Mouse (Mus musculus) cerebral cortex, adult 2 months (tissue): ENCODE measurements around the gene Sik3.

Experiments
- WGBS: fragments of 180-500 bp; shearing (Covaris S2); methylation state at CpG from one replicate; pipeline ENCODE4 v1.1.7; 2018; 5-methylcytosine and 5-hydroxymethylcytosine counted together

The Sik3 gene

DNA sequence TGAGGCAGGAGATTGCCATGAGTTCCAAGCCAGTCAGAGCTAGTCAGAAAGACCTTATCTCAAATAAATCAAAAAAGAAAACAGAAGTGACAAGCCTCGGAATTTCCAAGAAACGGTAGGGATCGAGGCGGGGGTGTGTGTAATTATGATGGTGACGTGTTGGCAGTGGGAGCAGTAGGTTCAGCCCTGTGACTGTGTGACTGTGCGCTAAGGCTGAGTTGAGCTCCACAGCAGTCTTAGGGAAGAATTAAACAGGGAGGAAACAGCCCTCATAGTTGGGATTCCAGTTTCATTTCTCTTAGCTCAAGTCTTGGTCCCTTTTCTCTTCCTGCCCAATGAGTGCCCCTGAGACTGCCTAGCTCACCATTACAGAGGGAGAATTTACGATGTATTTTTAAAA lies 98.0 kb downstream of the Sik3 start:
- WGBS: 49% methylated on average over 7 of the region's 7 CpGs

DNA sequence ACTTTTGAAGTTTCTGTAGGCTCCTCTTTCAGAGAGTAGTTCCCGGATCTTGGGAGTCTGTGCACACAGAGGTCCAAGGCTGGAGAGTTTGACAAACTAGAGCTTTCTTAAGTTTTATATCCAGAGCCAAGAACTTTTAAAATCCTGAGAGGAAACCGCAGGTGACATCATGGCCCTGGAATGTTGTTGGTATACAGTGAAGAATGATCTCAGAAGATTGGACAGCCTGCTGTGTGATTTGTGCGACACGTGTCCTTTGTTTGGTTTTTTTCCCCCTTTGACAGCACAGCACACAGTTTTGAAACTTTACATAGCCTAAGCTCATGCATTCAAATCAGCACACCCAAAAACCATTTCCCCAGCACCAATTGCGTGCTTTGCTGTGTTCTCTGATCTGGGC lies 99.6 kb downstream of the Sik3 start:
- 52% methylated on average over 5 of the region's 5 CpGs for WGBS

- 65% methylated on average over 8 of the region's 8 CpGs for WGBS
These were observed 106.3 kb downstream of the Sik3 start for GRCm38 (mm10) chr9:46118844-46119385.

GRCm38 (mm10) chr9:46119943-46120441 lies 107.4 kb downstream of the Sik3 start:
- 11% methylated on average over 6 of the region's 6 CpGs for WGBS

DNA sequence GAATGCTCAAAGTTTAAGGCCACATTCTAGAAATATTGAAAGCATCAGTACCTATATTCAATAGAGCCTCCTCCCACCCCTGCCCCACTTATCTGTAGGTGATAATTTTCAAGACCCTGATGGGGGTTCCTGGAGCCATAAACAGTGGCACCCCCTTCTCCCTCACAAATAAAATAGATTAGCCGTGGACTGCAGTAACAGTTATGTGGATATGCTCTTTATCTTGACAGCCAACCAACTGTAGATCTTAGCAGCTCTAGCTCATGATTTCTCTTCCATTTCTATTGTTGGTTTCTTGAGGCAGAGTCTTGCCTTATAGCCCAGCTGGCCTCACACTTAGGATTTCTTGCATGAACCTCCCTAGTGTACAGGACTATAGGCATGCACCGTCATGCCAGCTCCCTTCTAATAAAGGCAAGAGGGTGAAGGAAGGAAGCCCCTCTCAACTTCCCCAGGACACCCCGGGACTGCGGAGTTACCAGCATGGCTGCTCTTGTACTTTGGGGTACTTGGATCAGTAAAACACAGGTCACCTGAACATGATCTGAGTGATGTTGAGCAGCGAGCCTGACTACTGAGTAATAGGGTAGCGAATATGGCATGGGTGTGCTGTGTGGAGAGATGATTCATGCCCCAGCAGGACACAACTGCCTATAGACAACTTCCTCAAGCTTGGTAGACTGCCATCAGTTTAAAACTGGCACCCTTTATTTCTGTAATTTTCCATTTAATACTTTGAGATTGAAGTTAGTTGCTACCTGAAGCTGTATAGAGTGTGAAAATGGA lies 108.0 kb downstream of the Sik3 start:
- WGBS: 76% methylated on average over 6 of the region's 6 CpGs

- WGBS: 87% methylated on average over 4 of the region's 4 CpGs
These were observed 108.9 kb downstream of the Sik3 start for GRCm38 (mm10) chr9:46121486-46121885.

GRCm38 (mm10) chr9:46122731-46123130 lies 110.1 kb downstream of the Sik3 start:
- 42% methylated on average over 9 of the region's 9 CpGs for WGBS

- 89% methylated on average over 2 of the region's 2 CpGs for WGBS
These were observed 113.7 kb downstream of the Sik3 start for GRCm38 (mm10) chr9:46126295-46126694.

DNA sequence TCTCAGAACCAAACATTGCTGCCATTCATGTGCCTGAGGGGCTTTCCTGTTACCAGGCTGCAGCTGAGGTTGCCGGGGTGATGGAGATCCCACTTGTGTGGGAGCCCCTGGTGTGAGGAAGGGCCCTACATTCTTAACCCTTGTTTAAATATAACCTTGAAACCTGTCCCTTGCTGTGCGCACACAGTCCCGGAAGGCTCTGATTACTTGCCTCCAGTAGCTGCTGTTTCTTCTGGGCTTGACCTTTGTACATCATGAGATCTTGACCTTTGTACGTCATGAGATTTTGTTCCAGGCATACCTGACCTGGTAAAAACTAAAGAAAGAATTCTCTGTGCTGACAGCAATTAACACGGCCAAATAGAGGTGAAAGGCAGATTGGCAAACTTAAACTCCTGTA lies 114.7 kb downstream of the Sik3 start:
- WGBS: 63% methylated on average over 5 of the region's 5 CpGs

DNA sequence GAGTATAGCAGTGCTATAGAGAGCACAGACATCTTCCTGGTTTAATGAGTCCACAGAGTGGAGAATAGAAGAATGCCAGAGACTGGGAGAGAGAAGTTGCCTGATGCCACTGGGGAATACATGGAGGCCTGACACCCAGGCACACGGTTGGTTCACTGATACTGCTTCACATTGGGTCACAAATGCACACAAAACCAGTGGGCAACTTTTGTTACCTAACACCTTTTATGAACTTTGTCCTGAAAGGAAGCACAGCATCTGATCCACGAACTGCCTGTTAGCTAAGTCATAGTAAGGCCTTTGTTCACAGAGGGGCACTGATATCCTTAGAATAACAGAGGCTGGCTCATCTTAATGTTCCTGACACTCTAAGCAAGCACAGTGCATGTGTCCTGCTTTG lies 116.6 kb downstream of the Sik3 start:
- 64% methylated on average over 2 of the region's 2 CpGs for WGBS

- 59% methylated on average over 6 of the region's 6 CpGs for WGBS
These were observed 126.2 kb downstream of the Sik3 start for GRCm38 (mm10) chr9:46138831-46139230.

DNA sequence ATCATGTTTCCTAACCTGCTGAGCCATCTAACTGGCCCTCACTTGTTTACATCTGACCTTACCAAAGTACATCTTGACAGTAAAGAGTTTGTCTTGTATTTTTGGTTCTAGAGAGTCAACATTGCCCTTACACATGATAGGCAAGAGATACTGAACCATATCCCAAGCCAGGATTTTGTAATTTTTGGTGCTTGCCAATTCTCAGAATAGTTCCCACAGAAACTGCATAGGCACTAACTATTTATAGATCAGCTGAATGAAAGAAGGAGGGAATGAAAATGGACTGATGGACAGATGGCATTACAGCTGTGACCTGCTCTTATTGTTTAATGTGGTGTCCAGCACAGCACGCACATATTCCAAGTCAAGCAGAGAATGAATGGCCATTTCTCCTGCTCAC lies 128.2 kb downstream of the Sik3 start:
- 41% methylated on average over 1 of the region's 1 CpGs for WGBS

DNA sequence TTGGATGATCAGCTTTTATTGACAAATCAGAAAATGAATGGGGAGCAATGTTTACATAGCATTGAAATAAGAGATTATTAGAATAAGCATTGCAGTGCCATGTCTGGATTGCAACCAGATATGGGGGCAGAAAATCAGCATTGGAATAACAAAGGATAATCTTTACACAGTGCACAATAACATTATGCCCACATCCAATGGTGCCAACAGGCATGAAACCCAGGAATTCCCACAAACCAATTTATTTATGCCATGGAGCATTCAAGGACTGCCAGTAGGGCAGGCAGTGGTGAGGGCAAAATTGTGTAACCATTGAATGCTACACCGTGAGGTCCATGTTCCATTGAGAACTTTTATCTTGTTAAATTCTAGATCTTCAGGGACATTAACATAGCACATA lies 129.4 kb downstream of the Sik3 start:
- 55% methylated on average over 1 of the region's 1 CpGs for WGBS

DNA sequence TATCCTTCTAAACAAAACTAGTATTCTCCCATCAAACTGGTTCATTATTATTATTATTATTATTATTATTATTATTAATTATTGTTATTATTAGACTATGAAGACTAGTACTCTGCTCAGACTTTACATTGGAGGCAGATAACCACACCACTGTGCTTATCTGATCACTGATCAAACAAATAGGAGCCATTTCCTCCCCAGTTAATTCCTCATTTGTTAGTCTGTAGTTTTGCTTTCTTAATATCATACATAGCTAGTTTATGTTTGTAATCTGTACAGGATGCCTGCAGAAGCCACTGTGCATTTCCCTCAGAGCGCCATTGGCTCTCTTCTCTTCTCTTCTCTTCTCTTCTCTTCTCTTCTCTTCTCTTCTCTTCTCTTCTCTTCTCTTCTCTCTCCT lies 129.9 kb downstream of the Sik3 start:
- 97% methylated on average over 1 of the region's 1 CpGs for WGBS

GRCm38 (mm10) chr9:46144976-46145375 lies 132.4 kb downstream of the Sik3 start:
- WGBS: 64% methylated on average over 6 of the region's 6 CpGs

GRCm38 (mm10) chr9:46146437-46146836 lies 133.8 kb downstream of the Sik3 start:
- 77% methylated on average over 3 of the region's 3 CpGs for WGBS

- 70% methylated on average over 4 of the region's 4 CpGs for WGBS
These were observed 136.1 kb downstream of the Sik3 start for GRCm38 (mm10) chr9:46148723-46149122.

DNA sequence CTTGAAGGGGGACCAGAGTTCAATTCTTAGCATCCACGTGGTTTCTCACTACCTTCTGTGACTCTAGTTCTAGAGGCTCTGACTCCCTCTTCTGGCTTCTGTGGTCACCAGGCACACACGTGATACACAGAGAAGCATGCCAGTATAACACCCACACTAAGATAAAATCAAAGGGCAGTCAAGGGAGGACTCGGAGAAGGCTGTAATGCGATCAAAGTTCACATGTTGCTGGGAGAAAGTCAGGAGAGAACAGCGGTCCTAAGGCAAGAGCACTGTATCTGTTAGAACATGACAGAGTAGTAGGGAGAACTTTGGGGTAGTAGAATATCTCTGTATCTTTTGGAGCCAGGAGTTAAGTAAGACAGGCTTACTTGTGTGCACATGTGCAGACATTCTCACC lies 136.8 kb downstream of the Sik3 start:
- WGBS: 81% methylated on average over 5 of the region's 5 CpGs

DNA sequence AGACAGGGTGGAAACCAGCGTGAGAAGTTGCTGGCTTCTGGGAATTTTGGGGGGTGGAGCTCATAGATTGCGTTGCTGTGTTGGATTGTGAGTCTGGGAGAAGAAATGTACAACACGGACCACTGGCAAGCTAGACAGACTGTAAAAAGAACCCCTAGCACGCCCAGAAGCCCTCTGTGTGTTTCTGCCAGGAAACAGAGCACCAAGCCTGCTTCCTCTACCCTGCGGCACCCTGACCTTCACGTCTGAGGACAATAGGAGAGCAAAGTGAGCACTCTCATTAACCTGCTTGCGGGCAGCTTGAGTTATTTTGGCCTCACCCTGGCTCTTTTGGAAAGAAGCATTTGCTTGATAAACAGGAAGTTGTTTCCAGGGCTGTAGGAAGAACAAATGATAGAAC lies 137.5 kb downstream of the Sik3 start:
- 52% methylated on average over 7 of the region's 7 CpGs for WGBS

DNA sequence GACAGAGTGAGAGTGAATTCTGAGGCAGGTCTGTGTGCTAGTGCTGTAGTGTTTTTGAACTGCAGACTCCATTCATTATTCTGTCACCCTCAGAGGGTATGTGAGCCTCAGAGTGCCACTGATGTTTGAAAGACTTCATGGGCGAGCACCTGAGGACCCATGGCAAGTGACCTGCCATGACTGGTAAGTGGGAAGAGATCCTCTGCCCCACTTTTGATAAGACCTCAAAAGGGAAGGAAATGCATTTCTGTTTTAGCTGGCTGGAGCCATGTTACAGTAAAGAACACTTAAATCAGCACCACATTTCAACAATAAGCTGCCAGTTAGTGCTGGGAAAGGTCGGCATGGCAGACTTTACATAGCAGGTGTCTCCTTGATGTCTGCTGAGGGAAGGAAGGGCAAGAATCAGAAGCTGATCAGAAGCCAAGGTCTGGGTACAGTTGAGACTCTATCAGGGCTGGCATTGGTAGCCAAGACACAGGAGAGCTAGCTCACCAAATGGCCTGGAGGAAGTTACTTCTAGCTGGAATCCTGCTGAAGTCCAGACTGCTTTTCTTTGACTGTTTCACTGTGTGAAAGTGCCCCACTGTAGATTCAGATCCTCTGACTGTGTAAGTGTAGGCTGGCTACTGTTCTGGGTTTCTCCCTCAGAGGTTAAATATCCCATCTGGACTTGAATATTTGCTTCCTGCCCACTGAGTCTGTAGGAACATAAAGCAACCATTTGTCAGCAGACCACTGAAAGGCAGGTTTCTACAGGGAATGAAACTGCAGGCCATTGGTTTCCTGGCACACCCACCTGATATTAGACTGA lies 138.5 kb downstream of the Sik3 start:
- WGBS: 64% methylated on average over 2 of the region's 2 CpGs

GRCm38 (mm10) chr9:46151704-46152040 lies 139.1 kb downstream of the Sik3 start:
- 58% methylated on average over 6 of the region's 6 CpGs for WGBS

DNA sequence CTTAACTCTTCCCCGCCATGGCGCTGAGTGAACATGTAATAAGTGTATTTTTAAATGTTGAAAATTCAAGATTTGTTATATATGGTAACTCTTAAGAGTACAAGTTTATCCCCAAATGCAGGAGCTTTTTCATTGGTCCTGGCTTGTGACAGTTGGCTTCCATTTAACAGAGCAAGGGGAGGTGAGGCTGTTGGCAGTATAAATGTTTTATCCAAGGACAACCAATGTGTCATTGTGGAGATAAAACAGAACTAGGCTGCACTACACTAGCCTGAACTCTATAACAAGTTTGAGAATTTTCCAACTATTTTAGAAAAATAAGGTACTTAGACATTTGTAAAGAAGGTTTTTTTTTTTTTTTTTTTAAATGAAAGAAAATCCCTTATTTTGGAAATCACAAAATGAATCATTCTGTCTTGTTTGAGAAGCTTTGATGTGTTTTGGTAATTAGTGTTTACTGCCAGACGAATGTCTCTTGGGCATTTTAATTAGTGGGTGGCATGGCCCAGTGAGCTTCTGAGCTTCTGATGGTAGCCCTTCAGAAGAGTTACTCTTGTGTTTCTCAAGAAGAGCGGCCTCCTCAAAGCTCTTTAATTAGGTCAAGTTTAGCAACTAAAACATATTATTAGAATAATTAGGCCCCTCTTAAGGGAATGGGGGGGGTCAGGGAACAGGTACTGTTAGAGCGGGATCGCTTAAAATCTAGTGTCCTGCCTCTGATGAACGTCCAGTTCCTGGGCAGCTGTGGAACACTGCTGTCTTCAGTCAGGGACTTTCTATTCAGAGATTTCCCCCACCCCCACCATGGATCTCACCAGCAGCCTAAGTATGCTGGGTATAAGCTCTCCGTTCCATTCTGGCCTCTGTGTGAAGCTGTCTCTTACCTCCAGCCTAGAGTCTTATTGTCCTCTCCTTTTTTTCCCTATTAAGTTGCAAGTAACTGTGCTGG lies 139.7 kb downstream of the Sik3 start:
- WGBS: 58% methylated on average over 8 of the region's 8 CpGs
